Mouse (Mus musculus) CD4-positive helper T cell, adult 2 months (primary cell): Measurements from ENCODE around the gene Srrm3.

Source experiments
- DNase-seq: peaks from one replicate; pipeline ENCODE4 v3.0.0-alpha.2; 2012; ENCODE audit warnings: low read depth, missing footprints, low spot score

Gene Srrm3

GRCm38 (mm10) chr5:135822316-135822944 is 15.7 kb downstream of the Srrm3 start:
- DNase-seq: no peak

- no peak for DNase-seq
Measured at GRCm38 (mm10) chr5:135824517-135824916, 17.8 kb downstream of the Srrm3 start.

GRCm38 (mm10) chr5:135826225-135826624 is 19.5 kb downstream of the Srrm3 start:
- no peak for DNase-seq

GRCm38 (mm10) chr5:135829381-135829780 is 22.7 kb downstream of the Srrm3 start:
- DNase-seq: no peak

GRCm38 (mm10) chr5:135832729-135833128 is 26.0 kb downstream of the Srrm3 start:
- no peak for DNase-seq

GRCm38 (mm10) chr5:135834769-135835491 is 28.2 kb downstream of the Srrm3 start:
- DNase-seq: peak; percentile 82

- no peak for DNase-seq
Measured at GRCm38 (mm10) chr5:135835492-135835858, 28.8 kb downstream of the Srrm3 start.

- DNase-seq: no peak
Measured at GRCm38 (mm10) chr5:135835981-135836380, 29.3 kb downstream of the Srrm3 start.

- no peak for DNase-seq
Measured at GRCm38 (mm10) chr5:135841651-135842050, 35.0 kb downstream of the Srrm3 start.

GRCm38 (mm10) chr5:135843418-135843817 is 36.7 kb downstream of the Srrm3 start:
- no peak for DNase-seq

- DNase-seq: no peak
Measured at GRCm38 (mm10) chr5:135845676-135846320, 39.1 kb downstream of the Srrm3 start.

- DNase-seq: no peak
Measured at GRCm38 (mm10) chr5:135847460-135847859, 40.8 kb downstream of the Srrm3 start.

- DNase-seq: no peak
Measured at GRCm38 (mm10) chr5:135847881-135848280, 41.2 kb downstream of the Srrm3 start.

- DNase-seq: no peak
Measured at GRCm38 (mm10) chr5:135851024-135851423, 44.3 kb downstream of the Srrm3 start.

- DNase-seq: no peak
Measured at GRCm38 (mm10) chr5:135851481-135851880, 44.8 kb downstream of the Srrm3 start.

- no peak for DNase-seq
Measured at GRCm38 (mm10) chr5:135852421-135852820, 45.7 kb downstream of the Srrm3 start.

GRCm38 (mm10) chr5:135853731-135854130 is 47.0 kb downstream of the Srrm3 start:
- DNase-seq: no peak

GRCm38 (mm10) chr5:135855156-135855555 is 48.5 kb downstream of the Srrm3 start:
- DNase-seq: peak; percentile 68

- DNase-seq: no peak
Measured at GRCm38 (mm10) chr5:135866662-135867061, 60.0 kb downstream of the Srrm3 start.

- no peak for DNase-seq
Measured at GRCm38 (mm10) chr5:135867637-135868593, 61.2 kb downstream of the Srrm3 start.

GRCm38 (mm10) chr5:135868653-135869052 is 62.0 kb downstream of the Srrm3 start:
- no peak for DNase-seq
